Mouse (Mus musculus) kidney, embryonic 14.5 days (tissue): ENCODE results near the gene Tanc2. TPM values are rescaled to one million over a fixed set of nuclear protein-coding genes. Genes with fewer than 3 reads are reported as not detected.
A peak's percentile ranks its signal among the peaks of the same experiment; 100 is the strongest.

ENCODE experiments used
- ATAC-seq: fragments of 200-750 bp; cut with Nextera tagmentation; 2 replicates; pipeline ENCODE4 v1.8.0; 2017; ENCODE audit warnings: moderate number of reproducible peaks, mild to moderate bottlenecking, moderate TSS enrichment, moderate library complexity; ENCODE audit not compliant: low FRiP score, low TSS enrichment
- H3K27ac ChIP-seq: fragments of 300-500 bp; sonication (generic); 2 replicates; pipeline ENCODE4 v1.5.1; 2014; ENCODE audit warnings: low read depth, mild to moderate bottlenecking, low read length, moderate library complexity, mixed read lengths
- H3K27me3 ChIP-seq: fragments of 300-500 bp; sonication (generic); 2 replicates; pipeline ENCODE4 v1.6.1; 2014; ENCODE audit warnings: mild to moderate bottlenecking, low read length; ENCODE audit not compliant: control insufficient read depth, insufficient read depth
- H3K36me3 ChIP-seq: fragments of 300-500 bp; sonication (generic); 2 replicates; pipeline ENCODE4 v1.6.1; 2014; ENCODE audit warnings: low read length, mixed read lengths; ENCODE audit not compliant: control insufficient read depth, insufficient read depth
- H3K4me1 ChIP-seq: fragments of 300-500 bp; sonication (generic); 2 replicates; pipeline ENCODE4 v1.6.1; 2014; ENCODE audit warnings: low read length, mixed read lengths; ENCODE audit not compliant: control insufficient read depth, insufficient read depth
- H3K4me2 ChIP-seq: fragments of 300-500 bp; sonication (generic); replicated peaks from 2 replicates; pipeline ENCODE4 v1.6.1; 2014; ENCODE audit warnings: low read depth, mild to moderate bottlenecking, low read length
- H3K4me3 ChIP-seq: fragments of 300-500 bp; sonication (generic); 2 replicates; pipeline ENCODE4 v1.5.1; 2014; ENCODE audit warnings: mild to moderate bottlenecking, low read length
- H3K9ac ChIP-seq: fragments of 300-500 bp; sonication (generic); 2 replicates; pipeline ENCODE4 v1.6.1; 2014; ENCODE audit warnings: low read depth, mild to moderate bottlenecking, low read length, moderate library complexity
- H3K9me3 ChIP-seq: fragments of 300-500 bp; sonication (generic); 2 replicates; pipeline ENCODE4 v1.6.1; 2016; ENCODE audit warnings: low read length; ENCODE audit not compliant: control insufficient read depth
- WGBS: fragments of 180-500 bp; shearing (Covaris S2); extraction: QIAGEN DNeasy Blood & Tissue Kit; methylation state at CpG from one replicate; pipeline ENCODE4 v1.1.7; 2014; 5-methylcytosine and 5-hydroxymethylcytosine counted together
- polyA plus RNA-seq: library from polyadenylated mRNA; unstranded; fragments of >200 nt; fragmentation: Nextera tagmentation; extraction: Ambion mirVana; gene quantifications from 2 replicates; pipeline ENCODE4 v1.2.1, GENCODE M21; 2014

The Tanc2 gene
- polyA plus RNA-seq, 1 experiment from 2014 or later, result 10.7 TPM

GRCm38 (mm10) chr11:105955815-105956430, 366.1 kb downstream of the Tanc2 start:
- no peaks in the 10 kb centered on the region for H3K4me1 ChIP-seq
- no peak overlapping the region for H3K4me3 ChIP-seq
- H3K9me3 ChIP-seq, result no peaks in the 10 kb centered on the region
- H3K27ac ChIP-seq, result no peak overlapping the region
- no peak overlapping the region for H3K9ac ChIP-seq
- no peaks in the 10 kb centered on the region for H3K27me3 ChIP-seq
- ATAC-seq, result no peak
- H3K4me2 ChIP-seq, result no peak overlapping the region
- 92% methylated on average over 28 of the region's 28 CpGs for WGBS
- no peaks in the 10 kb centered on the region for H3K36me3 ChIP-seq

- H3K4me3 ChIP-seq, result no peak overlapping the region
- no peaks in the 10 kb centered on the region for H3K36me3 ChIP-seq
- 50% methylated on average over 6 of the region's 6 CpGs for WGBS
- no peak overlapping the region for H3K9ac ChIP-seq
- ATAC-seq, result no peak
- no peaks in the 10 kb centered on the region for H3K9me3 ChIP-seq
- no peak overlapping the region for H3K4me2 ChIP-seq
- H3K27ac ChIP-seq, result no peak overlapping the region
- H3K4me1 ChIP-seq, result no peaks in the 10 kb centered on the region
- H3K27me3 ChIP-seq, result no peaks in the 10 kb centered on the region
These were observed 367.7 kb downstream of the Tanc2 start for GRCm38 (mm10) chr11:105957501-105957900.

GRCm38 (mm10) chr11:105958566-105958965, 368.8 kb downstream of the Tanc2 start:
- Histone ChIP-seq H3K27ac (no peak overlapping the region), H3K27me3 (no peaks in the 10 kb centered on the region), H3K9me3 (no peaks in the 10 kb centered on the region), H3K9ac (no peak overlapping the region), H3K4me3 (no peak overlapping the region), H3K36me3 (no peaks in the 10 kb centered on the region), H3K4me2 (no peak overlapping the region), H3K4me1 (no peaks in the 10 kb centered on the region)
- 53% methylated on average over 1 of the region's 1 CpGs for WGBS
- no peak for ATAC-seq

GRCm38 (mm10) chr11:105959355-105959754, 369.6 kb downstream of the Tanc2 start:
- Histone ChIP-seq H3K27me3 (no peaks in the 10 kb centered on the region), H3K27ac (no peak overlapping the region), H3K9me3 (no peaks in the 10 kb centered on the region), H3K36me3 (no peaks in the 10 kb centered on the region), H3K4me1 (no peaks in the 10 kb centered on the region), H3K4me2 (no peak overlapping the region), H3K9ac (no peak overlapping the region), H3K4me3 (no peak overlapping the region)
- ATAC-seq, result no peak
- 56% methylated on average over 17 of the region's 17 CpGs for WGBS

GRCm38 (mm10) chr11:105964691-105965090, 374.9 kb downstream of the Tanc2 start:
- H3K27ac ChIP-seq, result no peak overlapping the region
- H3K36me3 ChIP-seq, result no peaks in the 10 kb centered on the region
- H3K4me3 ChIP-seq, result no peak overlapping the region
- H3K27me3 ChIP-seq, result peaks cover 37% of the 10 kb centered on the region
- H3K9me3 ChIP-seq, result no peaks in the 10 kb centered on the region
- 0 out of 2 replicates have a peak, but pooled peaks cover 8% of the 10 kb centered on the region for H3K4me1 ChIP-seq
- no peak for ATAC-seq
- WGBS, result 72% methylated on average over 5 of the region's 5 CpGs
- H3K4me2 ChIP-seq, result no peak overlapping the region
- H3K9ac ChIP-seq, result no peak overlapping the region

- WGBS, result 78% methylated on average over 4 of the region's 4 CpGs
- Histone ChIP-seq H3K27me3 (peaks cover 39% of the 10 kb centered on the region), H3K4me1 (0 out of 2 replicates have a peak, but pooled peaks cover 8% of the 10 kb centered on the region), H3K4me2 (no peak overlapping the region), H3K36me3 (no peaks in the 10 kb centered on the region), H3K27ac (no peak overlapping the region), H3K4me3 (no peak overlapping the region), H3K9me3 (no peaks in the 10 kb centered on the region), H3K9ac (no peak overlapping the region)
- no peak for ATAC-seq
These were observed 376.5 kb downstream of the Tanc2 start for GRCm38 (mm10) chr11:105966288-105966687.

- Histone ChIP-seq H3K27ac (no peak within 1 kb of the TSS), H3K36me3 (no peaks in the 10 kb centered on the region), H3K27me3 (peaks cover 39% of the 10 kb centered on the region), H3K9ac (peak within 1 kb of the TSS; percentile 55; the same call in 1 of the 2 replicates), H3K4me3 (peak within 1 kb of the TSS; percentile 58), H3K9me3 (no peaks in the 10 kb centered on the region), H3K4me2 (peak within 1 kb of the TSS; percentile 99), H3K4me1 (0 out of 2 replicates have a peak, but pooled peaks cover 8% of the 10 kb centered on the region)
- WGBS, result 1% methylated on average over 75 of the region's 76 CpGs
- peak; percentile 69 for ATAC-seq
These were observed 378.2 kb downstream of the Tanc2 start, which contains the start of gene Ace for GRCm38 (mm10) chr11:105967741-105968574. Gene Ace (plus strand): TSS chr11:105967945.

GRCm38 (mm10) chr11:105968948-105969347, 379.2 kb downstream of the Tanc2 start:
- Histone ChIP-seq H3K36me3 (no peaks in the 10 kb centered on the region), H3K4me3 (no peak overlapping the region), H3K4me2 (no peak overlapping the region), H3K9me3 (no peaks in the 10 kb centered on the region), H3K27me3 (peaks cover 39% of the 10 kb centered on the region), H3K27ac (no peak overlapping the region), H3K9ac (no peak overlapping the region), H3K4me1 (0 out of 2 replicates have a peak, but pooled peaks cover 8% of the 10 kb centered on the region)
- 58% methylated on average over 10 of the region's 10 CpGs for WGBS
- no peak for ATAC-seq

- Histone ChIP-seq H3K27me3 (peaks cover 39% of the 10 kb centered on the region), H3K36me3 (no peaks in the 10 kb centered on the region), H3K4me2 (no peak overlapping the region), H3K27ac (no peak overlapping the region), H3K9me3 (no peaks in the 10 kb centered on the region), H3K4me1 (0 out of 2 replicates have a peak, but pooled peaks cover 8% of the 10 kb centered on the region), H3K4me3 (no peak overlapping the region), H3K9ac (no peak overlapping the region)
- ATAC-seq, result no peak
- 58% methylated on average over 1 of the region's 1 CpGs for WGBS
These were observed 379.7 kb downstream of the Tanc2 start for GRCm38 (mm10) chr11:105969516-105969915.
